Mouse (Mus musculus) spleen, adult 18-20 months (tissue): ENCODE results near the gene Gm21663.
"Not testable (repeated sequence)": the region's sequence is repeated elsewhere in the genome, so short reads cannot be mapped to it uniquely, and the experiment has no call there.

Experiments
- DNase-seq, 2 experiments: peaks; one replicate each; pipeline ENCODE4 v3.0.0; 2022; ENCODE audit warnings: mixed read lengths in 2 of 2

Gm21663 gene

DNA sequence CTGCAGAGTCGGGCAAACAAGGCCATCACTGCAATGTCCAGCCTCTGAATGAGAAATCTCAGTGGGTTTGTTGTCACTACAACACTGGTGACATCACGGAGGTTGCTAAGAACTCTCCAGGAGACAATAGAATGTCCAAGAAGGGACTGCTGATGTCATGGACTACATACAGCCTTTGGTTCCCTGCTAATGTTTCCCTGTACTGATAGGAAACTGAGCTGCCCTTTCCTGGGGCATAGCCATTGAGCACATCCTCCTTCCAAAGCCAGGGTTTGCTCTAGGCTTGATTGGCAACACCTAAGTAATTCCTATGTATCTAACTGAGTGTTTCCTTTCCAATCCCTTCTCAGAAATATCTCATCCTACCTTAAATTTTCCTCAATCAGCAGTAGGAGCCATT is at the start of gene Gm21663:
Gene Gm21663, minus strand, starts transcription at position 101 of the 400 bp plus-strand sequence.
- DNase-seq, result not testable (repeated sequence)

DNA sequence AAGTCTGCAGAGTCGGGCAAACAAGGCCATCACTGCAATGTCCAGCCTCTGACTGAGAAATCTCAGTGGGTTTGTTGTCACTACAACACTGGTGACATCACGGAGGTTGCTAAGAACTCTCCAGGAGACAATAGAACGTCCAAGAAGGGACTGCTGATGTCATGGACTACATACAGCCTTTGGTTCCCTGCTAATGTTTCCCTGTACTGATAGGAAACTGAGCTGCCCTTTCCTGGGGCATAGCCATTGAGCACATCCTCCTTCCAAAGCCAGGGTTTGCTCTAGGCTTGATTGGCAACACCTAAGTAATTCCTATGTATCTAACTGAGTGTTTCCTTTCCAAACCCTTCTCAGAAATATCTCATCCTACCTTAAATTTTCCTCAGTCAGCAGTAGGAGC is 46.4 kb upstream of the Gm21663 start, which contains the start of gene Gm21698:
Gene Gm21698, minus strand, starts transcription at position 101 of the 400 bp plus-strand sequence.
- not testable (repeated sequence) for DNase-seq

DNA sequence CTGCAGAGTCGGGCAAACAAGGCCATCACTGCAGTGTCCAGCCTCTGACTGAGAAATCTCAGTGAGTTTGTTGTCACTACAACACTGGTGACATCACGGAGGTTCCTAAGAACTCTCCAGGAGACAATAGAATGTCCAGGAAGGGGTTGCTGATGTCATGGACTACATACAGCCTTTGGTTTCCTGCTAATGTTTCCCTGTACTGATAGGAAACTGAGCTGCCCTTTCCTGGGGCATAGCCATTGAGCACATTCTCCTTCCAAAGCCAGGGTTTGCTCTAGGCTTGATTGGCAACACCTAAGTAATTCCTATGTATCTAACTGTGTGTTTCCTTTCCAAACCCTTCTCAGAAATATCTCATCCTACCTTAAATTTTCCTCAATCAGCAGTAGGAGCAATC is 30.4 kb upstream of the Gm21663 start, which contains the start of gene Gm21680:
Gene Gm21680, minus strand, starts transcription at position 101 of the 400 bp plus-strand sequence.
- DNase-seq, result not testable (repeated sequence)

DNA sequence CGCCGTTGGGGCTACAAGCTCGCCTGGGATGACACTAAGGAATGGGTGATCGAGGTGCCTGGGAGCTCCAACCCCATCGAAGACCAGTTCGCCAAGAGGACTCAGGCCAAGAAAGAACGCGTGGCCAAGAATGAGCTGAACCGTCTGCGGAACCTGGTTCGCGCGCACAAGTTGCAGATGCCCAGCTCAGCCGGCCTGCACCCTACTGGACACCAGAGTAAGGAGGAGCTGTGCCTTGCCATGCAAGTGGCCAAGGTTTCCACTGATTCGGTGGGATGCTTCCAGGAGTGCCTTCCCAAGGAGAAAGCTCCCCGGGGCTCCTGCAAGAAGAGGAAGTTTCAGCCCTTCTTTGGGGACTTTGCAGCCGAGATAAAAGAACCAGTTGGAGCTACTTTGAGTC is 14.9 kb upstream of the Gm21663 start:
- DNase-seq, result not testable (repeated sequence)

DNA sequence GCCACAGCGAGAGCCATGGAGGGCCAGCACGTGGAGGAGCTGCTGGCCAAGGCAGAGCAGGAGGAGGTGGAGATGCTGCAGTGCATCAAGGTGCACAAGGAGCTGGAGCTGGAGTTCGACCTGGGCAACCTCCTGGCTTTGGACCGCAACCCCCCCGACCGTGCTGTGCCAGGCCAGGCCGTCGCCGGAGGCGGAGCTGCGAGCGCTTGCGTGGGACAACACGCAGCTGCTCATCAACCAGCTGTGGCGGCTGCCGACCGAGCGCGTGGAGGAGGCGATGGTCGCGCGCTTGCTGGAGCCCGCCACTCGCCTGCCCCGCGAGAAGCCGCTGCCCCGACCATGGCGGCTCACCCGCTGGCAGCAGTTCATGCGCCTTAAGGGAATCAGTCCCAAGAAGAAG is 14.4 kb upstream of the Gm21663 start:
- DNase-seq, result not testable (repeated sequence)

DNA sequence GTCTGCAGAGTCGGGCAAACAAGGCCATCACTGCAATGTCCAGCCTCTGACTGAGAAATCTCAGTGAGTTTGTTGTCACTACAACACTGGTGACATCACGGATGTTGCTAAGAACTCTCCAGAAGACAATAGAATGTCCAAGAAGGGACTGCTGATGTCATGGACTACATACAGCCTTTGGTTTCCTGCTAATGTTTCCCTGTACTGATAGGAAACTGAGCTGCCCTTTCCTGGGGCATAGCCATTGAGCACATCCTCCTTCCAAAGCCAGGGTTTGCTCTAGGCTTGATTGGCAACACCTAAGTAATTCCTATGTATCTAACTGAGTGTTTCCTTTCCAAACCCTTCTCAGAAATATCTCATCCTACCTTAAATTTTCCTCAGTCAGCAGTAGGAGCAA is 12.1 kb upstream of the Gm21663 start, which contains the start of gene Gm21671:
Gene Gm21671, minus strand, starts transcription at position 101 of the 400 bp plus-strand sequence.
- not testable (repeated sequence) for DNase-seq

DNA sequence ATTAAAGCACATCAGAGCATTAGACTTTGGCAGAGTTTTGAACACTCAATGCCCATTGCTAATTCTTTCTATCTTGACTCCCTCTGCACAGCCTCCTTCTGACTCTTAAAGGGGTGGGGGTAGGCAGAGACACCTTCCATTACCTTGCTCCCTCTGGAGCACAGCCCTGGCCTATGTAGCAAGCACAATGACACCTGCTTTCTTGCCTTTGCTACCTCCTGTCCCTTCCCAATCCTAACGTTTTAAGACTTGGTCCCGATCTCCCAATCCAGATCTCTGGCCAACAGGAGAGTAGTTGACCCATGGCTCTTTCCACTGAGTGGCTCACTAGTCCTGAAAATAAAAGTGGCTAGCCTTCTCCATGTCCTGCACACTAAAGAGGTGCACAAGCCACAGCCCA is 3.2 kb upstream of the Gm21663 start:
- DNase-seq, result not testable (repeated sequence)

DNA sequence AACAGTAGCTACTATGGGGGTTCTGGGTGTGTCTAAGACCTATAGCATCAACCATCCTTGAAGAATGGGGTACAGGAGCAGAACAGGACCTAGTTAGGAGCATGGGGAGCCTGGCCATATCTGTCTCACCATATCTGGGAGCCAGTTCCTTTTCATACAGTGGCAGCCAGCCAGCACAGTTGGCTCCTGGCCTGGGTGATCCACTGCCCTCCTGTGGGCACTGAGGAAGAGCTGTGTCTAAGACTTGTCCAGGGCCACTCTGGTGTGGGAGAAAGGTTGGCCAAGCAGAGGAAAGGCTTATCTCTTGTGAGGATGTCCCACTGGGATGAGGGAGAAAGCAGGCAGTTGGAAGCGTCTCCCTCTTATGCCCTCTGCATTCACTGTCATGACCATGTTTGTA is 50.9 kb downstream of the Gm21663 start:
- DNase-seq, result no peak

DNA sequence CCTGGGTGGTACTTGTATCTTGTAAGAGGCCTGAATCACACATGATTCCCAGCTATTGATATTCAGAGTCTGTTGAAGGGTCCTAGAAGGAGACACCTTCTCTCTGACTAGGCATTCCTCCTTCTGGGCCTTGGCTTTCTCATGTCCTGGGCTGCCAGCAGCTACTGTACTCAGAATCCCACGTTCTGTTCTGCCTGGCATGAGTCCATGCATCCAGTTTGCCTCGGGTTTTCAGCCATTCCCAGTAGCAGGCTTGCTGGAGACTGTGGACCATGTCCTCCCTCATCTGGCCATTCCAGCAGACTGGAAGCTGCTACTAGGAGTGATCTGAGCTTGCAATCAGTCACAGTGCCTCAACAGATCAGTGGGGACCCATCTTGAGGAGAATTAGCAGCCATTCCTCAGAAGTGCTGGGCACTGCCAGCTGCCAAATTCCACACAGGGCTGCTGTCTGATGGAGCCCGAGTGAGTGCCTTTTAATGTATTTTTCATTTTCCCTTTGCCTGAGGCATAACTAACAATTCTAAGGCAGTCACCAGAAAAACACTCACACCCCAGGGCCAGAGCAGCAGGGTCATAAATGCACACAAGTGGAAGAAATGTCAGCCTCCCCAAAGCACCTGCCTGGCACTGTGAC is 52.3 kb downstream of the Gm21663 start:
- no peak for DNase-seq

DNA sequence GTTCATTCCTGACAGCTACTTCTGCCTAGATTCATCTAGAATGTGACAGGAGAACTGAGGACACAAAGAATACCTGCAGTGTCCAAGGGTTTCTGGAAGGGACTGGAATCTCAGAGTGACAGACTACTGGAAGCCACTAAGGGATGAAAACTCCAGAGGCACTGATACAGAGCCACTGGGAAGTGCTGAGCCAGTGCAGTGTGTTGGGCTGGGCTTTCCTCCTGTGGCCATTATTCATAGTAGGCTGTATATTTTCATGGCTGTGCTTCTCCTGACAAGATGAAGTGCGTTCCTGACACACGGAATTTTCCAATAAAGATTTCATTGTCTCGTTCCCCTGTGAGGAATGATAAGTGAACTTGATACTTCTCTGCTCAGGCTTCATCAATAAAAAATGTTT is 55.5 kb downstream of the Gm21663 start:
- no peak for DNase-seq
